16 mouse cellular contexts compared by ENCODE assay signal in genomic region chr10:108389178-108389926, GRCm38 (mm10). TPM values are rescaled to one million over a fixed set of nuclear protein-coding genes. Genes with fewer than 3 reads are reported as not detected.
DNase-seq lines count a peak whose midpoint lies in the region; ATAC-seq and TF ChIP-seq lines count a peak whose summit lies in the region.
"Had no signal": no experiment of that assay in that cellular context is flagged by ENCODE, and none has a peak within 500 bp of the region (broad histone marks: within the 10 kb centered on the region; RNA-seq: fewer than 3 reads in every experiment).

No protein-coding gene starts in this region.

- no peaks in the 10 kb centered on the region; the same call in 1 of the 2 replicates for H3K79me2 ChIP-seq in MEL (ENCODE audit: control insufficient read depth, insufficient read depth, low read length, poor library complexity)

- WGBS in kidney, embryonic 14.5 days: 30% methylated on average over 5 of the region's 5 CpGs
- 21% methylated on average over 5 of the region's 5 CpGs for WGBS in lung, embryonic 15.5 days
- 59% methylated on average over 5 of the region's 5 CpGs for WGBS in lung, adult 2 months

- H3K4me2 ChIP-seq in kidney, embryonic 14.5 days (replicated peaks; ENCODE audit: low read depth, low read length): no peak overlapping the region
- H3K4me2 ChIP-seq in lung, embryonic 15.5 days: no peak overlapping the region
- H3K4me2 ChIP-seq: embryonic facial prominence, embryonic 12.5 days; forebrain, embryonic 15.5 days; hindbrain, embryonic 13.5 days; liver, embryonic 12.5 days had no signal

- no peak for DNase-seq in kidney, postnatal 14 days
- DNase-seq in lung, adult 2 months: no peak
- DNase-seq in MEL (ENCODE audit: low read depth, low spot score): peak; percentile 26
- peak; percentile 46 for DNase-seq in embryo, embryonic 11 days
- no peak for DNase-seq in heart, adult 9 months (ENCODE audit: low spot score in 2 of 2)
- DNase-seq: cerebellum, adult 2 months; cerebellum, postnatal 36 days; right cerebral cortex, postnatal 25 days had no signal

- peaks cover 21% of the 10 kb centered on the region for H3K4me1 ChIP-seq in kidney, embryonic 14.5 days (ENCODE audit: control insufficient read depth, insufficient read depth, low read length)
- H3K4me1 ChIP-seq in lung, embryonic 15.5 days: peaks cover 32% of the 10 kb centered on the region
- H3K4me1 ChIP-seq in lung, adult 2 months (ENCODE audit: control insufficient read depth, insufficient read depth, low read length): peaks cover 8% of the 10 kb centered on the region
- peaks cover 2 to 10% of the 10 kb centered on the region in 2 experiments; a peak in 1 of 4 replicates for H3K4me1 ChIP-seq in MEL (ENCODE audit: control insufficient read depth in 1 of 2, insufficient read depth in 2 of 2, low read length in 2 of 2)
- H3K4me1 ChIP-seq: forebrain, embryonic 15.5 days; megakaryocyte, embryonic 14.5 days had no signal

- peak; percentile 58 for ATAC-seq in kidney, embryonic 14.5 days (ENCODE audit: low FRiP score, low TSS enrichment)
- ATAC-seq in lung, embryonic 15.5 days (ENCODE audit: borderline replicate concordance, extremely low read depth, low FRiP score, low TSS enrichment): peak; percentile 61; the same call in 1 of the 2 replicates
- ATAC-seq: forebrain, embryonic 15.5 days; liver, embryonic 12.5 days had no signal

- TF ChIP-seq RAD21 in MEL (IDR thresholded peaks at IDR 0.05; ENCODE audit: low read depth, low read length): no peak

- H3K36me3 ChIP-seq in kidney, embryonic 14.5 days (ENCODE audit: control insufficient read depth, insufficient read depth, low read length): no peaks in the 10 kb centered on the region
- no peaks in the 10 kb centered on the region for H3K36me3 ChIP-seq in lung, embryonic 15.5 days
- peaks cover 14 to 19% of the 10 kb centered on the region in 2 experiments for H3K36me3 ChIP-seq in MEL (ENCODE audit: control insufficient read depth in 1 of 2, insufficient read depth in 2 of 2, low read length in 2 of 2)
- H3K36me3 ChIP-seq: embryonic facial prominence, embryonic 12.5 days; forebrain, embryonic 15.5 days; hindbrain, embryonic 13.5 days had no signal

- no peak for TF ChIP-seq CTCF in lung, adult 2 months (IDR thresholded peaks at IDR 0.05; ENCODE audit: insufficient read depth, low read length)
- TF ChIP-seq CTCF in MEL (IDR thresholded peaks at IDR 0.05 in 2 of 3, conservative IDR thresholded peaks at IDR 0.05 in 1 of 3; ENCODE audit: control insufficient read depth in 1 of 3, insufficient read depth in 1 of 3, low read depth in 2 of 3, low read length in 3 of 3, poor library complexity in 1 of 3, severe bottlenecking in 1 of 3): no peak

- no peaks in the 10 kb centered on the region for H3K9me3 ChIP-seq in kidney, embryonic 14.5 days (ENCODE audit: control insufficient read depth, low read length)
- no peaks in the 10 kb centered on the region for H3K9me3 ChIP-seq in lung, embryonic 15.5 days
- H3K9me3 ChIP-seq in MEL (replicated peaks; ENCODE audit: insufficient read depth, low read length): no peaks in the 10 kb centered on the region
- H3K9me3 ChIP-seq: embryonic facial prominence, embryonic 12.5 days; forebrain, embryonic 15.5 days; hindbrain, embryonic 13.5 days; liver, embryonic 12.5 days; megakaryocyte, embryonic 14.5 days had no signal

- H3K27ac ChIP-seq in kidney, embryonic 14.5 days (ENCODE audit: low read depth, low read length): no peak overlapping the region
- peak overlapping the region; percentile 20 for H3K27ac ChIP-seq in lung, embryonic 15.5 days
- H3K27ac ChIP-seq in MEL (ENCODE audit: control insufficient read depth, low read depth, low read length): no peak overlapping the region
- H3K27ac ChIP-seq: embryonic facial prominence, embryonic 12.5 days; forebrain, embryonic 15.5 days; hindbrain, embryonic 13.5 days; liver, embryonic 12.5 days had no signal

- H3K27me3 ChIP-seq in kidney, embryonic 14.5 days (ENCODE audit: control insufficient read depth, insufficient read depth, low read length): no peaks in the 10 kb centered on the region
- H3K27me3 ChIP-seq in lung, embryonic 15.5 days: no peaks in the 10 kb centered on the region
- no peaks in the 10 kb centered on the region for H3K27me3 ChIP-seq in MEL (ENCODE audit: control insufficient read depth in 1 of 2, insufficient read depth in 2 of 2, low read length in 2 of 2)
- H3K27me3 ChIP-seq: embryonic facial prominence, embryonic 12.5 days; forebrain, embryonic 15.5 days; hindbrain, embryonic 13.5 days; liver, embryonic 12.5 days; megakaryocyte, embryonic 14.5 days had no signal

- no peak for TF ChIP-seq EP300 in MEL (IDR thresholded peaks at IDR 0.05; ENCODE audit: low read depth in 1 of 2, low read length in 2 of 2)

- no peak for TF ChIP-seq POLR2A in lung, adult 2 months (IDR thresholded peaks at IDR 0.05; ENCODE audit: borderline replicate concordance, extremely low read depth, low read depth, low read length)
- TF ChIP-seq POLR2A in MEL (IDR thresholded peaks at IDR 0.05; ENCODE audit: control insufficient read depth in 1 of 2, insufficient read depth in 1 of 2, low read depth in 1 of 2, low read length in 2 of 2, poor library complexity in 1 of 2): no peak

- H3K4me3 ChIP-seq in kidney, embryonic 14.5 days (ENCODE audit: low read length): no peak overlapping the region
- no peak overlapping the region for H3K4me3 ChIP-seq in lung, embryonic 15.5 days
- H3K4me3 ChIP-seq in lung, adult 2 months (replicated peaks; ENCODE audit: extremely low read depth, low read depth, low read length): no peak overlapping the region
- H3K4me3 ChIP-seq in MEL (ENCODE audit: control insufficient read depth in 1 of 2, insufficient read depth in 1 of 2, low read depth in 2 of 2, low read length in 2 of 2): no peak overlapping the region
- H3K4me3 ChIP-seq: embryonic facial prominence, embryonic 12.5 days; erythroblast, embryonic 14.5 days; forebrain, embryonic 15.5 days; hindbrain, embryonic 13.5 days; liver, embryonic 12.5 days; megakaryocyte, embryonic 14.5 days had no signal

- H3K9ac ChIP-seq in kidney, embryonic 14.5 days (ENCODE audit: low read depth, low read length): no peak overlapping the region
- no peak overlapping the region for H3K9ac ChIP-seq in lung, embryonic 15.5 days
- H3K9ac ChIP-seq in MEL (ENCODE audit: control insufficient read depth, low read depth, low read length, poor library complexity, severe bottlenecking): no peak overlapping the region
- H3K9ac ChIP-seq: embryonic facial prominence, embryonic 12.5 days; forebrain, embryonic 15.5 days; hindbrain, embryonic 13.5 days; liver, embryonic 12.5 days had no signal

TF ChIP-seq in MEL, 35 proteins besides CTCF, POLR2A, EP300 and RAD21:
- TF ChIP-seq MAX (IDR thresholded peaks at IDR 0.05; ENCODE audit: low read length) (no peak), ZNF384 (IDR thresholded peaks at IDR 0.05; ENCODE audit: low read depth, low read length) (peak; percentile 82), ELF1 (IDR thresholded peaks at IDR 0.05; ENCODE audit: low read depth, low read length) (no peak)

RNA-seq across cellular contexts. Expression of gene Pawr, which starts 57.4 kb away (rescaled TPM):
- polyA plus RNA-seq in kidney, embryonic 14.5 days (2014; fragmentation: Nextera tagmentation; extraction: Ambion mirVana): 25.3 and 26.4 TPM in 2 replicates
- 20.8 and 21.0 TPM in 2 replicates for polyA plus RNA-seq in lung, embryonic 15.5 days (2015; fragmentation: Nextera tagmentation; extraction: Ambion mirVana)
- polyA plus RNA-seq in lung, adult 2 months (2012; rRNA removed): 12.9 and 23.8 TPM in 2 replicates
- 19.1 and 20.7 TPM in 2 replicates for total RNA-seq in MEL (2012; rRNA removed)
- polyA plus RNA-seq in MEL (2012; ENCODE audit: insufficient read depth in 1 of 2, insufficient read length in 2 of 2, low read depth in 1 of 2, low replicate concordance in 2 of 2, missing spikeins in 1 of 2): 10 to 100 TPM in 1 of 2 experiments, not detected in 1; 29.6 TPM

Comparison
In these comparisons a context has a peak if more than half of its experiments do, and no peak if none do; other contexts are left out.
1. DNase-seq: peak in MEL (single experiment) and embryo, embryonic 11 days (single experiment); none in kidney, postnatal 14 days (single experiment), lung, adult 2 months (single experiment) and heart, adult 9 months (0 of 2).